Mouse (Mus musculus) 3134 (cell line): Measurements from ENCODE around the gene Jarid2.
A peak's percentile ranks its signal among the peaks of the same experiment; 100 is the strongest.

Experiments
- DNase-seq: peaks from one replicate; pipeline ENCODE4 v3.0.0-alpha.2; 2011; ENCODE audit warnings: low spot score; ENCODE audit not compliant: insufficient read length; ENCODE audit errors: extremely low read depth

The Jarid2 gene

DNA sequence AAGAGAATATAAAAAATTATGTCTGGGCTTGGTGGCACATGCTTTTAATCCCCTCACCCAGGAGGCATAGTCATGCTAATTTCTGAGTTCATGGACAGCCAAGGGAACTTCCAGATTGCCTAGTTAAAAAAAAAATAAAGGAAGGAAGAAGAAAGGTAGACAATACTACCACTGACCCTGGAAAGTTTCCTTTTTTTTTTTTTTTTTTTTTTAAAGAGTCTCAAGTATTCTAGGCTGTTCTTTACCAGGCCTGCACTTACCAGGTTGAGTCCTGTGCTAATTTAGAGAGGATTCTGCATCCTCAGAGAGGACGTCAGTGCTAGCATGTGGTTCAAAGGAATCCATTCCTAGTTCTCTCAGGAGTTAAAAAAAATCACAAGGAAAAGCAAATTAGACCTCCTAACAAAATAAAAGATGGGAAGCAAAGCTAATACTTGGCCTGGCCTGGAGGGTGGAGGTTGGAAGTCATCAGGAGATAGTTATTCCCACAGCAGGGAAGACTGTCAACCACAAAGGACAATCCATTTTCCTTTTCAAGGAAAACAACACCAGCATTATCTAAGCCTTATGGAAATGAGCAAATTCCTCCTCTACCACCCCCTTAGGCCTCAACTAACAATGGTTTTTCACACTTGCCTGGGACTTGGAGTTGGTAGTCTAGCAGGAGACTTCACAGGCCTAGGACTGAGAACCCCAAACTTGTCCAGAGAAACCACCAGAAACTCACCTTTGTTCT, 961 bp upstream of the Jarid2 start:
- no peak for DNase-seq

DNA sequence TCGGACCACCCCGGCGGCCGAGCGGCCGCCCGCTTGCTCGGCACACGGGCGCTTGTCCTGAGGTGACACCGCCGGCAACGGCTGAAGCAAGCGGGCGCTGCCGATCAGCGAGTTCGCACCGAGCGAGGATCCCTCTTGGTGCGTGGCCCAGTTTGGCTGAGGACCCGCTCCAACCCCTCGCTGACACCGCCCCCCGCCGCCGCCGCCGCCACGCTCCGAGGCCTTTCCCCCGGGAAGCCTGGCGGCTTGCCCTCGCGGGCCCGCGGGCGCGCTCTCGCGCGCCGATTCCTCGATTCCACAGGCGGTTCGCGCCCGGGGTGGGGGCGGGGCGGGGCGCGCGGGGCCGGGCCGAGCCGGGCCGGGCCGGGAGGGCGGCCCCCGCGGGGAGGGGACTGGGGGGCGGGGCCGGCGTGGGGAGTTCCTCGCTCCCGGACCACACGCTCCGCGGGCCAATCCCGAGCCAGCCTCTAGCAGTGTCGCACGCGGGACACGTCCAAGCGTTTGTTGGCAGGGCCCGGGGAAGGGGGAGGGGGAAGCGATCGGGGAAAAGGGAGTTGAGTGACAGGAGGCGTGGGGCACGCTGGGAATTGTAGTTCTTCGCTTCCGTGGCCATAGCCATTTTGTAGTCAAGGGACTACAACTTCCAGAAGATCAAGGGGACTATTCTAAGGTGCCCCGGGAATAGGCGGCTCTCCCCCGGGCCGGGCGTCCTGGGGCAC, 1.0 kb downstream of the Jarid2 start:
- DNase-seq = peak; percentile 97

DNA sequence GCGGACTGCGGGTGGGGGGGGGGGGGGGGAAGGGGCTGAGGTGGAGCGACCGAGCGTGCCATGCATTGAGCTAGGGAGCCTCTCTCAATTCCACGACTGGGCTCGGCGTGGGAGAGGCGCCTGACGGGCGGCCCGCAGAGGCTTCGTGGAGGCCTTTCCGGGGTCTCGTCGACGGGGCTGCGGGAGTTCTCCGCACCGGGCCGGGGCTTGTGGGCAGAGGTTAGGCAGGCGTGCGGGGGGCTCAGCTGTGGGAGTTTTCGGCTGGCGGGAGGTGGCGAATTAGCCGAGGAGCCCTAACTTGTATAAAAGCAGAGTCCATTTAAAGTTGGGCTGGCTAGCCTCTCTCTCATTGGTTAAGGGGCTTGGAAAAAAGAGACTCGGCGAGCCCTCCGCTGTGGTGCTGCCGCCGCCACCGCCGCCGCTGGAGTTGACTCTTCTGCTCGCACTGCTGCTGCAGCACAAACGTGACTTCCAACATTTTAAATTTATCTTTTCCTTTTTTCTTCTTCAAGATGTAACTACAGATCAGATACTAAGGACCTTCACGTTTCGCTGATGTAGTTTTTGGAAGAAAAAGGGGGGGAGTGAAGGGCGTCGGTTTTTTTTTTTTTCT, 1.8 kb downstream of the Jarid2 start:
- DNase-seq = peak; percentile 90

DNA sequence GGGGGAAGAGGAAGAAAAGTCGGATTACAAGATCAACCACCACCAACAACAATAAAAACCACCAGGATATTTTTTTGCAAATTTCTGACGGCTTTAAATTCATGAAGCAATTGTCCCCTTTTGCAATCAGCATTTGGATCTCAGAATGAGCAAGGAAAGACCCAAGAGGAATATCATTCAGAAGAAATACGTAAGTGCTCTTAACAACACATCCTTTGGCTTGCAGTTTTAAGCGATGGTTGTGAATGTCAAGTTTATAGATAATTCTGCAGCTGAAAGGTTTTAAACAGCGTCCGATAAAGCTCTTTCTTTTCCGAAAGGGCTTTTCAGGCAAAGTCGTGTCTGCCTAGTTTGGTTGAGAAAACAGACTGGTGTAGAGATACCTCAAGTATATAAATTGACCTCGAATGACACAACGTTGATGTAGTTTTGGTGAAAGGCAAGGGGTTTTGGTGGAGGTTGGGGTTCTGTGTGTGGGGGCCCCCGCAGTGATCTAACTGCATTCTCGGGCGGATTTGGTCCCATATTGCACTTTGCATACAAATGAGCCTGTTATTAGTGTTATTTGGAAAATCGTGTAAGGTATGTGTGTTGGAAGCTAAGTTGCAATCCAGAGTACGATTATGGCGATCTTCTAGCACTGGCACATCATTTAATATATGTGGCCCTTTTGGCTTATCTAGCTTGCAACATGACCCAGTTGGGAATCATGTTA, 2.6 kb downstream of the Jarid2 start:
- no peak for DNase-seq

- DNase-seq = no peak
These were observed 3.2 kb downstream of the Jarid2 start for GRCm38 (mm10) chr13:44732442-44732974.

DNA sequence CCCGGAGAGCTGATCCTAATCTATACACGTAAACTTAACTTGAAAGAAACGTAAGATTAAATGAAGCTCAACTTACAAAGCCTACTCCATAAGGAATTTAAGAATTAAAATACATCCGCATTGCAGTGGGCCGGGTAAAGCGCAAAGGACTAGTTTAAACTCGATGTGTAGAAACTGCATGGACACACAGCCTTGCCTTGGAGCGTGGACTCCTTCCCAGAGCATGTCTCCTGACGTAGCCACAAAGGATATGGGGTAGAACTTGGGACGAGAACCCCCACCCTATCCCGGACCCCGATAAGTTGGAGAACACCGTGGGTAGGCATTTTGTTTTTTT, 3.7 kb downstream of the Jarid2 start:
- no peak for DNase-seq

DNA sequence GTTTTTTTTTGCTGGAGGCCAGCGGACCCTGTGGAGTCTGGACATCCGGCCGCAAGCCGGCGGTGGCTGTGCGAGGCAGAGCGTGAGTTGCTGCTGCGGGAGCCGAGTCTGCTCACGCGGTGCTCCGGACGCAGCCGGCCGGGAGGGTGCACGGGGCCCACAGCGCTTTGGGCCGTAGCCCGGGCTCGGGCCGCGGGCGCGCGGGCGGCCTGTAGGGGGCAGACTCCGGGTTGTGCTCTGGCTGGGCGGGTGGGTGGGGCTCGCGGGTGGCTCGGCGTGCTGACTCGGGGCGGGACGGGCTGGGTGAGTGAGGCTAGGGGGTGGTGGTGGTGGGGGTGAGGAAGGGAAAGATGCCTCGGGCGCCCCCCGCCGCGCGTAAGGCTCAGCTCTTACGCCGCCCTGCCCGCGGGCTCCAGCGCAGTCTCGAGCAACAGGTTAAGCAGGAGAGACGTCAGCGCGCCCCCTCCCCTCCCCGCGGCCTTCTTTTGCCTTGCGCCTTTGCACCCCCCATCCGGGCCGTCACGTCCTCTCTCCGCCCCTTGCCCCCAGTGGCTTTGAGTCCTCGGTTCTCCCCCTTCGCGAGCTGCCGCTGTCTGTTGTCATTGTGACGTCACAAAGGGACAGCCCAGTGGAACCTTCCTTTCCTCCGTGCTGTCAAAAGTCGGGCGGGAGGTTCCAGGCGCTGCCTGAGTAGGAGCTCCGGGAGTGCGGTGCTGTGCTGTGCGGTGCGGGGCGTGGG, 4.3 kb downstream of the Jarid2 start:
- peak; percentile 87 for DNase-seq

DNA sequence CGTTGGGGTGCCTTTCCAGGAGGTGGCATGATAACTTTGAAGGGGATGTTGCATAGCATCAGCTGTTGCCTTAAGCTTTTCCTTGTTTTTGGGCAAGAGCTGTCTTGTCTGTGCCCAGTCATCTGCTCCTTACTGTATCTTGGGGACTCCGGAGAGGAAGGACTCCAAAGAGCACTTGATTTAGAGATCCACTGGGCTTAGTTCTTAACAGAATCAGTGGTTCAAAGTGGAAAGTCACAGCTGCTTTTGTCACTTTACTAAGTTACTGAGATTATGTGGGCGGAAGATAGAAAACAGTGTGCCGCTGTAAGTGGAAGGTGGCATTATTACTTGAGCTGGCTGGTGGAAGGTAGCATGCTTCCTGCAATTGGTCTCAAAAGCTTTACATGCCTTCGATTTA, 5.2 kb downstream of the Jarid2 start:
- DNase-seq = no peak

- DNase-seq = no peak
These were observed 5.9 kb downstream of the Jarid2 start for GRCm38 (mm10) chr13:44735088-44735690.

- DNase-seq = no peak
These were observed 8.0 kb downstream of the Jarid2 start for GRCm38 (mm10) chr13:44737297-44737696.

- DNase-seq = no peak
These were observed 22.5 kb downstream of the Jarid2 start for GRCm38 (mm10) chr13:44751780-44752179.

GRCm38 (mm10) chr13:44753206-44753605, 23.9 kb downstream of the Jarid2 start:
- no peak for DNase-seq

GRCm38 (mm10) chr13:44755434-44755833, 26.2 kb downstream of the Jarid2 start:
- no peak for DNase-seq

DNA sequence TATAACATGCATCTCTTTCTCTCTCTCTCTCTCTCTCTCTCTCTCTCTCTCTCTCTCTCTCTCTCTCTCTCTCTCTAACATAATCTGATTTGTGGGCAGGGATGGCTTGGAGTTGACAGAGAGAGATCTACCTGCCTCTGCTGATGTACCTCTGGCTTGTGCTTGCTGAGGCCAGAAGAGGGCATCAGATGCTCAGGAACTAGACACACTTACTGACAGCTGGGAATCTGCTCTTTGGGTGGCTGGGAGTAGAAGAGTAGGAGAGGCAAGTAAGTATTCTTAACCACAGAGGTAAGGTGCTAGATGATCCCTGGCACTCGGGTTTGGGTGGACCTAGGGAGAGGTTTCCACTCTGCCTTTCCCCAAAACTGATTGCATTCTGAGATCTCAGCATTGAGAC, 29.5 kb downstream of the Jarid2 start:
- no peak for DNase-seq

GRCm38 (mm10) chr13:44760761-44761160, 31.5 kb downstream of the Jarid2 start:
- no peak for DNase-seq

DNA sequence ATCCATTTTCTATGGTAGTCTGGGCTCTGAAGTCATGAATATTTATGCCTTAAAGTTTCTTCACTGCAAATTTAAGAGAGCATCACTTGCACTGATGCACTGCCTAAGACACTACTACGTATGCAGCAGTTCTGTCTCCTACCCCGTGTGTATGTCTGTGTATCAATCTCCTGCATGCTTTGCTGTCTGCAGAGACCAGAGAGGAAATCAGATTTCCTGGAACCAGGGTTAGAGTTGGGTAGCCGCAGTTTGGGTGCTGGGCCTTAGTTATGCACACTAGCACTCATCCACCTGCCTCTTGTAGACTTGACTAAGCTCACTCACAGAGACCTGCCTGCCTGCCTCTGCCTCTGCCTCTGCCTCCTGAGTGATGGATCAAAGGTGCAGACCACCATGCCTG, 33.8 kb downstream of the Jarid2 start:
- no peak for DNase-seq

- no peak for DNase-seq
These were observed 38.5 kb downstream of the Jarid2 start for GRCm38 (mm10) chr13:44767751-44768150.

DNA sequence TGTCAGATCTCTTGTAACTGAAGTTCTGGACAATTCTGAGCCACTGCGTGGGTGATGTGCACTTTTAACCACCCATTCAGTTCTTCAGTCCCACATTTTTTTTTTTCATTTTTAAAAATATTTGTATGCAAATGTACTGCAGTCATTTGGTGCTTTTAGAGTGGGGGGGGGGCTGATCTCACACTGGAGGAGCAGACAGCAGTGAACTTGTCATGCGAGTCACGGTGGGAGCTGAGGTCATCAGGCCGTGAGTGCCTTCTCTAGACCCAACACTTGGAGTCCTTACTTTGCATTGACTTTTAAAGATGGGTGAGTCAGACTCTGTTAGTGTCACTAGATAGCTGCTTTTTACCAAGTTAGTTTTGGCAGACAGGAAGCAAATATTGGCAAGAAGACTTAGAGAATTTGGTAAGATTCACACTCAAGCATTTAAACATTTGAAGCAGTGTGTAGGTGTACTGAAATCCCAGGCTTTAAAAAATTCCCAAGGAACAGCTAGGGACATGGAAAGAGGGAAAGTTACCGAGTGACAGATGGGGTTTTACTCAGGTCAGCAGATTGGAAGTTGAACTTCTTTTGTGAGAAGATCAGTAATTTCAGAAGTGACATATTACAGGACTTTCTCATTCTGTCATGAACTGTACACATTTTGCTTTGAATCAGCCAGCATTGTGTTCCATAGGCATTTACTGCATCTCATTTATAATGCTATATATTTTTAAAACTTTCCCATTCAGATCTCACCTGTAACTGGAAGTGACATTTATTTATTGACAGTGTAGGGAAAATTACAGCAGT, 41.7 kb downstream of the Jarid2 start:
- peak; percentile 40 for DNase-seq

DNA sequence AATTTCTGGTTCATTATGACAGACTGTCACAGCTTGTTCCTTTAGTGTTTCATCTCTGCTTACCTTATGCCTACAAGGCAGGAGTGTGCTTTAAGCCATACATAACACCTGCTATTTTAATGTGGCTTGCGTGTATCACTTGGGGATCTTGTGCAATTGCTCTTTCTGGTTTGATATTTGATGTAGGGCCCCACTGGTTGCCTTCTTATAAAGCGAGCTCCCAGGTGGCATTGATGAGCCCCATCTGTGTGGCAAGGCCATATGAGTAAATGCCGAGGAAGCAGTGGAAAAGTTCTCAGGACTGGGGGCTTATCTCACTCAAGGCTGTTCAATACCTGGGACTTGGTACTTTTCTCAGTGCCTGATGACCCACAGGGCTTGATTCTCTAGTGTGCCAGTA, 43.5 kb downstream of the Jarid2 start:
- no peak for DNase-seq
